Mouse (Mus musculus) inflammation-experienced regulatory T-cells, adult 16 weeks (primary cell): ENCODE results near the gene Pde6h. TPM values are rescaled to one million over a fixed set of nuclear protein-coding genes. Genes with fewer than 3 reads are reported as not detected.

ENCODE experiments used
- polyA plus RNA-seq: library from polyadenylated mRNA; unstranded; fragments of 100-300 nt; shearing (Covaris generic); gene quantifications from one replicate; pipeline ENCODE4 v1.2.1, GENCODE M21; 2017

Gene Pde6h
- polyA plus RNA-seq = not detected

DNA sequence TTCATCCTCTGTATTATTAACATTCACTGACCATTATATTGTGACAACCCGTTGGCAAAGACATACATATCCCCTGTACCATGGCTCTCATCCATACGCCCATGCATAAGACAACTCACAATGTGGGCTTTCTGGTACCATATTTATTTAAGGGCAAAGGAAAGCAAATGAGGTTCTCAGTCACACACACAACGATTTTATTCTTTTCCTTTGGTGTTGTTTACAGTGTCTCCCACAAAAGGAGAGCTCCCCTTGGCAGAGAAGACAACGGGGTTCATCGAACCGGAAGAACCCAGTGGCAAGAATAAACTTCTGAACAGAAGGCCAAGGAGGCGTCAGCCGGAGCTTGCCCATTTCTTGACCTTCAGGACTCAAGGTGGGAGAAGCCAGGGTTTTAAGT, at the start of gene Pde6h:
Pde6h (plus strand) TSS at position 301 of the 400 bp plus-strand sequence.

GRCm38 (mm10) chr6:136875670-136876069, 48.0 kb upstream of the Pde6h start, which contains the start of gene Mgp:
Mgp (minus strand) TSS chr6:136875823.

GRCm38 (mm10) chr6:136922080-136922479, 1.6 kb upstream of the Pde6h start, which contains the start of gene Erp27:
Erp27 (minus strand) TSS chr6:136922180.

GRCm38 (mm10) chr6:136941051-136942021, 17.7 kb downstream of the Pde6h start, which contains the start of gene Arhgdib:
Arhgdib (minus strand) TSS chr6:136941899.

Other genes with a start within 250 kb of the Pde6h start
- gene Gucy2c, start 142.1 kb upstream of the Pde6h start, polyA plus RNA-seq = not detected
- gene Hist4h4, start 119.4 kb upstream of the Pde6h start, polyA plus RNA-seq = 1.2 TPM
- gene H2afj, start 115.6 kb upstream of the Pde6h start, polyA plus RNA-seq = 55.8 TPM
- gene BC049715, start 96.2 kb upstream of the Pde6h start, polyA plus RNA-seq = 3.2 TPM
- gene Wbp11, start 95.6 kb upstream of the Pde6h start, polyA plus RNA-seq = 118 TPM
- gene Smco3, start 88.4 kb upstream of the Pde6h start, polyA plus RNA-seq = not detected
- gene Art4, start 66.1 kb upstream of the Pde6h start, polyA plus RNA-seq = 3.7 TPM
- gene Mgp, start 48.0 kb upstream of the Pde6h start, polyA plus RNA-seq = not detected
- gene Erp27, start 1.7 kb upstream of the Pde6h start, polyA plus RNA-seq = 1.9 TPM
- 2,563 TPM for gene Arhgdib, start 18.1 kb downstream of the Pde6h start, polyA plus RNA-seq
- 0.23 TPM for gene Rerg, start 246.7 kb downstream of the Pde6h start, polyA plus RNA-seq